Mouse (Mus musculus): ENCODE results near the gene Tent4a.
A peak's percentile ranks its signal among the peaks of the same experiment; 100 is the strongest.

Tent4a gene

DNA sequence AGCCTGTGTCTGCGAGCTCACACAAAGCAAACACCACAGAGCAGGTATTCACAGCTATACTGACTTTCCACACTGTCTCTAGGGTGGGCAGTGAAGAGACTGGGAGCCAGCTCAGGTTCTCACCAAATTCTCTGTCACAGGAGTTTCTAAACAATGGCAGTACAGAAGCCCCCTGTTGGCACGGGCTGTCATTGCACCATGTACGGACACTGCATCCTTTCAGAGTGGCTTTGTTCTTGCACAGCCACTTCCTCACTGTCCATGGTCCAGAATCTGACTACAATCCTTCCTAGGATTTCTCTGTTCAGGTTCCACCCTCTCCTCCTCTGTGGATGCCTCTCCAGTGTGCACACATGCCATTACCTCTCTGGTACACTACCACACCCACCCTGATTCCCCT is 10.6 kb upstream of the Tent4a start:
- peak in 1 of 2 experiments; percentile 71 for DNase-seq

DNA sequence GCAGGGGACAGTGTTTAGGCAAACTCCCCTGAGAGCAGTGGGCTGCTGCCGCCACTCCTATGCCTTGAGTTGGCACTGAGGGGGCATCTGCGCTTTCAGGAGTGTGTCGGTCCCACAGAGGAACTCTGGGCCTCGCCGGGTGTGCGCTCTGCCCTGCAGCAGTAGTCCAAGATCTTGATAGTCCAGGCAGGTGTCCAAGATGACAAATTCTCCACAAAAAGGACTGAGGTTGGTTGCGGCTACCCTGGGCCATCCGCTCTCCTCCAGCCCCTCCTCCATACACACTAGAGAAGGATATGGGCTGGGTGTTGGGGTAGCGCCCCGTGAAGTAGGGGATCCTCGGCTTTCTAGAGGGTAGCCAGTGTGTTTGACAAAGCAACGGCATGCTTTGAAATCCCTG is 9.2 kb upstream of the Tent4a start:
- no peak for DNase-seq

DNA sequence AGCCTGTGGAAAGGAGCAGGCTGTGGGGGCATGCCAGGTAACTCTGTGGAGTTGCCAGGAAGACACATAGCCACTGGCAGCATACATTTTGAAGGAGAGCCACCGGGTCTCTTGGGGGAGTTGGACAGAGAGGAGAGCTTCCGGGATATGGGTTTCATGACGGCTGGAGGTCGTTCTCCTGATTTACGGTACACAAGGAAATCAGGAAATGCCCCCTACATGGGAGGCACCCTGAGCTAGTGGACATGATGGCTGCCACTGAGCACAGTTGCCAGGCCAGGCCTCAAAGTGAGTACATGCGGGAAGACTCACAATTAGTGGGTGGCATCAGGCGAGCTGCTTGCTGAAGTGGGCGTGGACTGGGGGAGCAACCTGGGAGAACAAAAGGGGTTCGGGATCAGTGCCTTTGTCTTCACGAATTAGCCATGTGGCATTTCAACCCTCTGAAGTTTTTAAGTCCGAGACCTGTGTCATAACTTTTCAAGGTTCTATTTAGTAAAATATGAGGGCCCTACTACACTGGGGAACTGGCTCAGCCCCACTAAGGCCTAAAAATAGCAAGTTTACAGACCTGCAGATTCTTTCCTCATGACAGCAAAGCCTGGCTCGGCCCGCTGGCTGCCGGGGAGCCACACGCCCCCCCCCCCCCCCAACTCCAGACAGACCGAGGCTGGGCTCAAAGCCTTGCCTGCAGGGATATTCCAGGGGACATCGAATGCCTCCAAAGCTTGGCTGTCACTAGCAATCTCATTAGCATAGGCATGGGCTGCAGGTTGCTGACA is 8.3 kb upstream of the Tent4a start:
- DNase-seq: no peak

DNA sequence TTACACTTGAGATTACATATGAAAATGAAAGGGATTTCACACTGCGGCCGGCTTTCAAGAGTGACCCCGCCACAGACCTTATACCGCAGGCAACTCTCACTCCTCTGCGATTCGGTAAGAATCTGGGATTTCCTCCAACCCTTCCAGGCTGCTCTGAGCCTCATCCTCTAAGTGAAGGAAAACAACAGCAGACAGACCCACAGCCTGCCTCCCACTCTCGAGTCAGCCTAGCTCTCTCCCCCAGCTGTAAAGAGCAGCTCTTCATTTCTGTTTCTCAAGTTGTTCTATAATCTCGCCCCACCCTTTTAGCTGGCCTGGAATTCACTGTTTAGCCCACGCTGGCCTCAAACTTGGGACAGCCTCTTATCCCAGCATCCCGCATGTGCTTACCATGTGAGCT is 7.4 kb upstream of the Tent4a start:
- no peak for DNase-seq

DNA sequence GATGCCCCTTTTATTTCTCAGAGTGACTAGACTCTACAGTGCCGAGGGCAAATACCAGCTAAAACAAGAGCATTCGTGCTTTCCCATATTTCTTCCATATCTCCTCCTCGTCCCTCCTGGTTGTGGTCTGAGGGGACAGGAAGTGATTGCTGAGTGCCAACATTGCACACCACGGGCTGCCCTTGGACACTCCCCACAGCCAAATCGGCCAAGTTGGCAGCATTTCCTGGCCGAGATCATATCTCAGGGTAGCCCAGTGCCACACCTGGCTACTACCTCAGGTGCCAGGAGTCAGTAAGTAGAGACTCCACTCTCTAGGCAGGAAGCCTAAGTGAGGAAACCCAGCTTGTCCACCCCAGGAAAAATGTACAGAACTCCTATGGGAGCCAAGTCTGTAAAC is 6.8 kb upstream of the Tent4a start:
- DNase-seq: no peak

- peak; percentile 31 to 57 for DNase-seq
Measured at GRCm38 (mm10) chr13:69538327-69538726, 3.9 kb upstream of the Tent4a start.

DNA sequence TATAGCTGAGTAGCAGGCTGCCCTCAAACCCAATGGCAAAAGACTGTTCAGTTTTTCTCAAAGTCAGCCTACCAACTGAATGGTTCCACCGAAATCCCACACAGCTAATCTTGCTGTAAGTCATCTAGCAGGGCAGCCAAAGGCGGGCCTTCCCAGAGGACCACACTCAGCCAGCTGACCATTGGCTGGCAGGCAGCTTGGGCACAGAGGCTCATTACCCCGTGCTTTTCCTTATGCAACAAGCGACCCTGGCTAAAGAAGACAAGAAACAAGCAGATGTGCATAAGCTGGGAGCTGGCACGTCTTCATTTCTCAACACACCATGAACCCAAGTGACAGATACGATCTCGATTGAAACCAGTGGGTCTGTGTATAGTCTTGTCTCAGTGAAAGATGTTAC is 2.9 kb upstream of the Tent4a start:
- DNase-seq: peak in 1 of 2 experiments; percentile 39

DNA sequence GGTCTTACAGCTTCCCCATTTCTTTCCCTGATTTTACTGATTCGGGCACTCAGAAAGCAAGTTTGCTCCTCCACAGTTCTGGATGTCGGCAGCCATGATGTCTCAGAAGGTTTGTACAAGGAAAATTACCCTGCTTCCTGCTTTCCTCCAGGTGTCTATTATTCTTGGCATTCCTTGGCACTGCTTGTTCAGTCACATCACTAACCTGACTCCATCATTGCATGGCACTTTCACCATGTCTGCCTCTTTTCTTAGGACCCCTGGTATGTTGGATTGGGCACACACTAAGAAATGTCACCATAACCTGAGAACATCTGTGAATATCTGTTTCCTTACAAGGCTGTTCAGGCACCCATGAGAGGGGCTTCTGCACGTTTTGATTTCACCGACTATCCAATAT is 1.6 kb upstream of the Tent4a start:
- peak in 1 of 2 experiments; percentile 23 for DNase-seq

DNA sequence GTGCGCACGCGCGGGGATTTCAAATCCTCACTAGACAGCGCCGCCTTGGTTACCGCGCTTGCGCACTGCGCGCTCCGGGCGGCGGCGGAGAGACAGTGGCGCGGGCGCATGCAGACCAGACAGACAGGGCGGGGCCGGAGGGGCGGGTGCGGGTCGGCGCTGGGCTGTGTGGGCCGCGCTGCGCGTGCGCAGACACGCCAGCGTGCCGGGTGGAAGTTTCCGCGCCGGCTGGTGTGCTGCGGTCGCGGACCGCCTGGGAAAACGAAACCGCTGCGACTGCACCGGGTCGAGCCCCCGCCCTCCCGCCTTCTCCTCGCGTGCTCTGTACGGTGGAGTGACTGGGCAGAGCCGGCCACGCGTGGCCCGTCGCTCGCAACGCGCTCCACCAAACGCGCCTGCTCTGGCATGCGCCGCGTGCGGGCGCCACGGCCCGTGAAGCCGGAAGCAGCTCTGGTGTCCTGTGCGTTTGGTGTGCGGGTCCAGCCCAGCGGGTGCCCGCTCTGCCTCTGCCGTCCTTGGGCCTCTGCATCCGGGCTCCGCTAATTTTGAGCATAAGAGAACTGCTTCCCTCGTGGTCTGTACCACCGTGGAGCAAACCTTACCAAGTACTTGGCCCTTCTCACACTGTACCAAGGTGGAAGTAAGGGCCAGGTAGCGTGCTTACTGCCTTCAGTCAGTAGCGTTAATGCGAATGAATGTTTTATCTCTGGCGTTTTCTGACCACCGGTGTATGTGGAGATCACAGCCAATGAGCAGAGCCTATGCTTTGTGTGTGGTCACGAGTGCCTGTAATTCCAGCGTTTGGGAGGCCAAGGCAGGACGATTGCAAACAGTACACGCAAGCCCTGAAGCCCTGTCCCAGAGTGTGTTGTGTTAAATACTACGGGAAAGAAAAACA is 486 bp upstream of the Tent4a start:
- DNase-seq: peak; percentile 98 to 99

- DNase-seq: peak; percentile 57 to 82
Measured at GRCm38 (mm10) chr13:69533405-69534333, 748 bp downstream of the Tent4a start, which contains the start of gene Nsun2. Gene Nsun2 (plus strand): TSS chr13:69533746.

GRCm38 (mm10) chr13:69532893-69533404 is 1.5 kb downstream of the Tent4a start:
- DNase-seq: no peak

DNA sequence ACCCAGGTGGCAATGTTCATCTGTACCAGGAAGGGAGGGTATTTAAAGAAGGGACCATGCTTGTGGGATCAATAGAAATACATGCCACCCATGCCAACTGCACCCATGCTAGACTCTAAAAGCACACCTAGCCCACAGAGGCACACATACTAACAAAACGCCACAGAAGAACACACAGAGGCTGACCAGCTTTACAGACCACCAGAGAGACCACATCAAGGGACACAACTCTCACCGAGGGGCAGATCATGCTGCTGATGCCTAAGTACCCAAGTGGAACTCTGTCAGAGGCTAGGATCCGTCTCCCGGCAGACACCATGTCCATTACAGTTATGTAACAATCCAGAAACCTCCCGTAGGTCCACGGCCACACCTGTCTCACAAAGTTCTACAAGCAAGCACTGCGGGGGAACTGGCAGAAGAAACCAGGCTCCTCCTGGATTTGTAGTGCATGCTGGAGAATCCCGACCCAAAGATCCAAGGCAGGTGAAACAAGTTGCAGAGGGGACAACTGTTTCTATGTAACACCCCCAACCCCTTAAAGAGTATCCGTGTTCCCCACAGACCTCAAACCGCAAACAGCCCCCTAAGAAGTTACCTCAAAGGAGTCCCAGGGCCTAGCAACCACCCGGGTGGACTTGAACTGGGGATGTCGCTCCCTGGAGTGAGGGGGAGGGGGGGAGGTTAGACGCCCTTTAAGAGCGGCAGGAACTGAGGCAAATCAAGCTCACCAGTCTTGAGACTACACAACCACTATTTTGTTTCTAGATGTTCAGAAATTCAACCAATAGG is 2.1 kb downstream of the Tent4a start:
- peak; percentile 28 to 67 for DNase-seq

DNA sequence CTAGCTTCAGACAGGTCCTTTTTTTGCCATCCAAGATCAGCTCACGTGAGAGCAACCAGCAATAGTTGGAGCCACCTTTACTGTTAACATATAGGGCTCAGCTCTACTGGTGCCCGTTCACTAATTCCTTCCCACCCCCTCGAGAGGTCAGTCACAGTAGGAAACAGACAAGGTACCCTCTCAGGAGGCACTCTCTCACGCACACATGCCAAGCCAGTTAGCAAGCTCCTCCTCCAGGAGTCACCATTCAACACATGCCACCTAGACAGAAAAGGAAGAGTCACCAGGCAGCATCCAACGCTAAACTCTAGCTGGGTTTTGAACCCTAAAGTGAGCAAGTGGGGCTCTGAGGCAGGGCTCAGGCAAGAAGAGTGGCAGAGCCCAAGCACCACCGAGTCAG is 3.0 kb downstream of the Tent4a start:
- peak in 1 of 2 experiments; percentile 44 for DNase-seq

- peak in 1 of 2 experiments; percentile 40 for DNase-seq
Measured at GRCm38 (mm10) chr13:69530951-69531350, 3.5 kb downstream of the Tent4a start.

DNA sequence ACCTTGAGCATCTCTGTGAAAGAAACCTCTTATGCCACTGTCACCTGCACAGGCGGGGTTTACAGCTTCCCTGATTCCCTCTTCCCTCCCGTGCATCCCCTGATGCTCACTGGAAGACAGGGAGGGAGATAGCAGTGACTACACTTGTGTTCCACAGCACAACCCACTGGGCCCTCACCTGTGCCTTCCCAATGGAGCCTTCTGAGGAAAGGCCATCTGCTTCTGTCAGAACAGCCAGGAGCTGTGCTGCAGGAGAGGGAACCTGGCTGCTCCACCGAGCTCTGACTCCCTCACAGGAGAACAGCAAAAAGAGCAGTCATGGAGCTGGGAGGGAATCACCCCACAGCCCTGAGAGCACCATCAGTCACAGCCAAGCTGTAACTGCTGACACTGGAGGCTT is 4.3 kb downstream of the Tent4a start:
- no peak for DNase-seq

- peak; percentile 18 to 54 for DNase-seq
Measured at GRCm38 (mm10) chr13:69528531-69528930, 5.9 kb downstream of the Tent4a start.

GRCm38 (mm10) chr13:69525867-69526266 is 8.6 kb downstream of the Tent4a start:
- peak; percentile 86 to 88 for DNase-seq

DNA sequence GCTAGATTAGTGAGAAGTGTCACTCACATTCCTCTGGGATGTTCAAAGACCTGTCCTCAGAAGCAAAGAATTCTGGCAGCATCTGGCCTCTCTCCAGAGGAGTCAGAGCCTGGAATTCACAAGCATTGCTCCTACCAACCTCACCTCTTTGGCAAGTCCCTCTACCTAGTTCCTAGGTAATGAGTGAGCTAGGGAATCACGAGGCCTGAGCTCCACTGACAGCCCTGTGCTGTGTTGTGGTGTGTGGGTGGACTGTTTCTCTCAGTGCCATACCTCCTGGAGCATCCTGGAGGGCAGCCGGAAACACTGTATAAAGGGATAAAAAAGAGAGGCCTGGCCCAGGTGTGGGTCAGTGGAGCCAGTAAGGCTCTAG is 10.3 kb downstream of the Tent4a start:
- DNase-seq: peak; percentile 74 to 78

DNA sequence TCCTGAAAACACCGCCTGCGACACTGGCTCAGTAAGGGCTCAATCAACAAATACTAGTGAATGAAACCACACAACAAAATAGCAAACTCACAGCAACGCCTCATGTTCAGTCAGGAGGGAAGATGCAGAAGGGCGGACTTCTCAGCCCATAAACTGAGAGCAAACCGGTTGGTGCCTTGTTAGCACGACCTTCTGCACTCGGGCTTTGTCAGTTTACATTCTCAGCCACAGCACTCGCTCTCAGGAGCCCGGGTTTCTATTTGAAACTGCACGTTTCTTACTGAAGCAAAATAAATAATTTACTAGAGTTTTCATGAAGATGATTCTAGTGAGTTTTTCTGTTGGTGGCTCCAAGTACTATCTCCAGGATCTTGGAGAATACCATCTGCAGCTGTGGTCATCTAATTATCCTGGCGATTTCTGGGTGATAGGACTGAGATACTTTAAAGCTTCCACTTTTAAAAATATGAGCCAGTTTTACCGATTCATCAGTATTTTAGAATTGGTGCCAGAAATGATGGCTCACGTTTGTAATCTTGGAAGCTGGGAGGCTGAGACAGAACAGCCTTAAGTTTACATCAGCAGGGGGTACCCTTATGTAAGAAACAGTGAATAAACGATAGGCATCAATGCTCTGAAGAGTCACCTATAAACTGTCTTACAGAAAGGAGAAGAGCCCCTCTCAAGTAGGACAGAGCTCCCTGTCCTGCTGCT is 10.8 kb downstream of the Tent4a start:
- DNase-seq: peak in 1 of 2 experiments; percentile 38

DNA sequence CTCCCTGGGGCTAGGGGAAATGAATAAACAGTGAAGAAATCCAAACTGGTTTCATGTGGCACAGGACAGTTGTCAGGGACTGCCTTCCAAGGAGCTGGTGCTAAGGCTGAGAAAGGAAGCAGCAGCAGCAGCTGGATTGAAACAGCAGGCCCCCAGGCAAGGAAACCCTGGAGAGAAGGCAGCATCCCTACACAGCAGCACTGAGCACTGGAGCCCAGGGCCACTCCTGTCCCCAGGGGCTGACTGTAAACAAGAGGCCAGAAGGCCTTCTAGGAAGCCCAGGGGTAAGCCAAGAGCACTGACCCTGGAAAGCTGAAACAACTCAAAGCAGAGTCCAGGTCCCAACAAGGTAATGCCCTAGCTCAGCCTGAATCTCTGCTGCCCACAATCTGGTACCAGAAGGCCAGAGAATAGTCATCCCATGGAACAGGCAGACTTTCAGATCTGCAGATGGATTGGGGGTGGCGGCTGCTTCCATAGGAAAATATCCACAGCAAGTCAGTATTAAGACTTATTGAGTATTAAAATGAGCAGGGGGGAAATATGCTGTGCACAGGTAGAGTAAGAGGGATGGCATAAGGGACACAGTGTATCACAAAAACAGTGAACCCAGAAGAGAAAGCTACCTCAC is 12.1 kb downstream of the Tent4a start:
- peak in 1 of 2 experiments; percentile 18 for DNase-seq
